Mouse (Mus musculus): ENCODE results near the gene Kmt2b. TPM values are rescaled to one million over a fixed set of nuclear protein-coding genes. Genes with fewer than 3 reads are reported as not detected.

Kmt2b gene
- total RNA-seq, 2 experiments from 2014 or later, result 41.3 to 62.2 TPM

Small RNA genes lying within 50 kb of the gene (microRNA-seq; reads per million reads assigned to microRNA genes)
- gene Gm38670, result 1.0 reads per million
- gene Mir3569, result 1.0 reads per million

Other genes with a start within 250 kb of the Kmt2b start
- 10 to 100 TPM; 32.9 to 35.1 TPM for gene Lrfn3, start 226.0 kb downstream of the Kmt2b start, total RNA-seq (2021)
- gene Tyrobp, start 175.0 kb downstream of the Kmt2b start, total RNA-seq (2021), result 10 to 100 TPM; 25.0 to 28.4 TPM
- gene Hcst, start 168.9 kb downstream of the Kmt2b start, total RNA-seq (2021), result 1 to 10 TPM; 1.2 to 2.1 TPM
- 1 to 10 TPM; 2.9 to 3.6 TPM for gene Nfkbid, start 167.0 kb downstream of the Kmt2b start, total RNA-seq (2021)
- 1,000 to 10,000 TPM; 1,238 to 1,418 TPM for gene Aplp1, start 143.2 kb downstream of the Kmt2b start, total RNA-seq (2021)
- 10 to 100 TPM; 12.9 to 17.8 TPM for gene Kirrel2, start 131.0 kb downstream of the Kmt2b start, total RNA-seq (2021)
- gene Nphs1, start 130.4 kb downstream of the Kmt2b start, total RNA-seq (2021), result under 1 TPM; 0.99 to 1.00 TPM
- not detected for gene Prodh2, start 95.1 kb downstream of the Kmt2b start, total RNA-seq (2021)
- gene Arhgap33, start 53.7 kb downstream of the Kmt2b start, total RNA-seq (2021), result 100 to 1,000 TPM; 156 to 209 TPM
- 1 to 10 TPM; 4.2 to 5.1 TPM for gene Hspb6, start 36.5 kb downstream of the Kmt2b start, total RNA-seq (2021)
- 1 to 10 TPM; 2.8 to 4.5 TPM for gene Proser3, start 36.4 kb downstream of the Kmt2b start, total RNA-seq (2021)
- 10 to 100 TPM; 35.9 to 45.5 TPM for gene Lin37, start 28.9 kb downstream of the Kmt2b start, total RNA-seq (2021)
- 10 to 100 TPM; 68.0 to 71.4 TPM for gene U2af1l4, start 25.4 kb downstream of the Kmt2b start, total RNA-seq (2021)
- 1 to 10 TPM; 3.6 to 9.3 TPM for gene Gm49396, start 25.4 kb downstream of the Kmt2b start, total RNA-seq (2021)
- gene Psenen, start 25.1 kb downstream of the Kmt2b start, total RNA-seq (2021), result 10 to 100 TPM; 79.8 to 85.1 TPM
- gene Igflr1, start 23.3 kb downstream of the Kmt2b start, total RNA-seq (2021), result 1 to 10 TPM; 1.8 to 4.5 TPM
- not detected for gene Zbtb32, start 10.2 kb upstream of the Kmt2b start, total RNA-seq (2021)
- under 1 TPM in 1 of 2 experiments, not detected in 1; 0.36 TPM for gene Upk1a, start 24.1 kb upstream of the Kmt2b start, total RNA-seq (2021)
- gene Cox6b1, start 37.4 kb upstream of the Kmt2b start, total RNA-seq (2021), result 100 to 1,000 TPM; 561 to 663 TPM
- gene Etv2, start 47.1 kb upstream of the Kmt2b start, total RNA-seq (2021), result not detected
- gene Rbm42, start 61.6 kb upstream of the Kmt2b start, total RNA-seq (2021), result 10 to 100 TPM; 67.4 to 74.4 TPM
- 1 to 10 TPM; 4.0 to 5.7 TPM for gene Haus5, start 76.3 kb upstream of the Kmt2b start, total RNA-seq (2021)
- gene Pmis2, start 82.9 kb upstream of the Kmt2b start, total RNA-seq (2021), result not detected
- gene 2200002J24Rik, start 110.2 kb upstream of the Kmt2b start, total RNA-seq (2021), result not detected
- under 1 TPM; 0.23 to 0.47 TPM for gene Atp4a, start 123.5 kb upstream of the Kmt2b start, total RNA-seq (2021)
- gene Tmem147, start 140.8 kb upstream of the Kmt2b start, total RNA-seq (2021), result 100 to 1,000 TPM; 114 to 115 TPM
- under 1 TPM in 1 of 2 experiments, not detected in 1; 0.35 TPM for gene Gapdhs, start 155.0 kb upstream of the Kmt2b start, total RNA-seq (2021)
- 1 to 10 TPM; 5.5 to 7.9 TPM for gene Sbsn, start 162.7 kb upstream of the Kmt2b start, total RNA-seq (2021)
- gene Dmkn, start 175.0 kb upstream of the Kmt2b start, total RNA-seq (2021), result 1 to 10 TPM; 2.6 to 3.6 TPM
- gene Krtdap, start 199.2 kb upstream of the Kmt2b start, total RNA-seq (2021), result not detected
- not detected for gene Ffar2, start 235.0 kb upstream of the Kmt2b start, total RNA-seq (2021)